Mouse (Mus musculus) NIH3T3 (cell line): ENCODE results near the gene Tnrc6a.

Source experiments
- DNase-seq: peaks from one replicate; pipeline ENCODE4 v3.0.0-alpha.2; 2012; ENCODE audit warnings: low read depth

Gene Tnrc6a

GRCm38 (mm10) chr7:123124735-123125181 lies 1.1 kb downstream of the Tnrc6a start:
- DNase-seq = peak; percentile 59

GRCm38 (mm10) chr7:123126056-123126455 lies 2.4 kb downstream of the Tnrc6a start:
- DNase-seq = no peak

GRCm38 (mm10) chr7:123127301-123127700 lies 3.6 kb downstream of the Tnrc6a start:
- DNase-seq = no peak

GRCm38 (mm10) chr7:123127981-123128380 lies 4.3 kb downstream of the Tnrc6a start:
- DNase-seq = no peak

- DNase-seq = no peak
Measured at GRCm38 (mm10) chr7:123129061-123129460, 5.4 kb downstream of the Tnrc6a start.

DNA sequence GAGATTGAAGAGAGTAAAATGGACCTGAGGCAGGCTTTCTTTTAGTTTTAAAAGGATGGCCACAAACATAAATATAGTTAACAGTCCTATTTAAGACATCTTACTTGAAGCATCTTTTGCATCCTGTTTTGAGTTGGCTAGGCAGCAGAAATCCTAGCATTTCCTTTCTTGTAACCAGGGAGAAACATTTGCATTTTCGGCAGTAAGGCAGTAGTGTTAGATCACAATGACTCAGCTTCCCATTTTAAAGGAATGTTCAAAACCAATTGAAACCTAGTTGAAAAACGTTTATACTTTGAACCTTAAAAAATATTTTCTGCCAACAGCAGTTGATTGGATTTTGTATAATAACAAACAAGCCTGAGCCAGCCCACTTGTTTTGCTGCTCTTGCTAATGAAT lies 6.5 kb downstream of the Tnrc6a start:
- no peak for DNase-seq

DNA sequence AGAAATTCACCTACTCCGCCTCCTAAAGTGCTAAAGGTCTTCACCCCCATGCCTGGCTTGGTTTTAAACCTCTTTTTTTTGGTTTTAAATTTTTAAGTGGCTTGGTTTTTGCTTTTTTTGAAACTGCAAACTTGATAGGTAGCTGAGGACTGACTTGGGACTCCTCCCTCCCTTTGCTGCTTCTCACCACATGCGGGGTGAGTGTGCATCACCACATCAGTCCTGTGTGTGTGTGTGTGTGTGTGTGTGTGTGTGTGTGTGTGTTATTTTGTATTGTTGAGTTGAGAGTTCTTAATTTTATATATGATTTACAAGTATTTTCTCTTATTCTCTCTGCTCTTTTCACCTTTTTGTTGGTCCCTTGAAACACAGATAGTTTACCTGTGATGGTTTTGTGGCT lies 8.7 kb downstream of the Tnrc6a start:
- no peak for DNase-seq

- no peak for DNase-seq
Measured at GRCm38 (mm10) chr7:123134876-123135275, 11.2 kb downstream of the Tnrc6a start.

- no peak for DNase-seq
Measured at GRCm38 (mm10) chr7:123135655-123136054, 12.0 kb downstream of the Tnrc6a start.

DNA sequence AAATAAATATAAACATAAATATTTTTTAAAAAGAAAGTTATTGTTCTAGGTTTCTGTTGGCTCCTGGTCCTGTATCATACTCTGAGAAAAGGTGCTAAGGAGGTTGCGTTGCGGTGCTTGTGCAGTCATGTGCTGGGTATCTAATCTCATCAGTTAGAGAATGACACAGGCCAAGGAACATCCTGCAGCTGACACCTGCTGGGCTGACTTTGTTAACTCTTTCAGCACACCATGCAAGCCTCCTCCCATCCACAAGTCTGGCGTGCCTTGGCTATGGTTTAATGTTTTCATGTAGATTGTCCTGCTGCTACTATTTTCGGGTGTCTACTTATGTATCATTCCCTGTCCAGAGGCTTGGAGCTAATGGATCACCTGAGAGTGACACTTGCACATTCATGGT lies 14.3 kb downstream of the Tnrc6a start:
- DNase-seq = no peak

- no peak for DNase-seq
Measured at GRCm38 (mm10) chr7:123146141-123146846, 22.6 kb downstream of the Tnrc6a start.

GRCm38 (mm10) chr7:123147787-123148186 lies 24.1 kb downstream of the Tnrc6a start:
- no peak for DNase-seq

GRCm38 (mm10) chr7:123148935-123149334 lies 25.2 kb downstream of the Tnrc6a start:
- no peak for DNase-seq

- DNase-seq = no peak
Measured at GRCm38 (mm10) chr7:123162346-123162745, 38.7 kb downstream of the Tnrc6a start.

DNA sequence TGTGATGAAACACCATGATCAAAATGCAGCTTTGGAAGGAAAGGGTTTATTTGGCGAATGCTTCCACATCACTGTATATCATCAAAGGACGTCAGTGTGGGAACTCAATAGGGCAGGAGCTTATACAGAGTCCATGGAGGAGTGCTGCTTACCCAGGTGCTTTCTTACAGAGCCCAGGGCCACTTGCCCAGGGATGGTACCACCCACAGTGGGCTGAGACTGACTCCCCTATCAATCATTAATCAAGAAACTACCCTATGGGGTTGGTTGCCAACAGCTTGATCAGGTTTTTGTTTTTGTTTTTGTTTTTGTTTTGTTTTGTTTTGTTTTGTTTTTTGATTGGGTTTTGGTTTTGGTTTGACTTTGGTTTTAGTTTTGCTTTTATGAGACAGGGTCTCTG lies 43.8 kb downstream of the Tnrc6a start:
- no peak for DNase-seq

DNA sequence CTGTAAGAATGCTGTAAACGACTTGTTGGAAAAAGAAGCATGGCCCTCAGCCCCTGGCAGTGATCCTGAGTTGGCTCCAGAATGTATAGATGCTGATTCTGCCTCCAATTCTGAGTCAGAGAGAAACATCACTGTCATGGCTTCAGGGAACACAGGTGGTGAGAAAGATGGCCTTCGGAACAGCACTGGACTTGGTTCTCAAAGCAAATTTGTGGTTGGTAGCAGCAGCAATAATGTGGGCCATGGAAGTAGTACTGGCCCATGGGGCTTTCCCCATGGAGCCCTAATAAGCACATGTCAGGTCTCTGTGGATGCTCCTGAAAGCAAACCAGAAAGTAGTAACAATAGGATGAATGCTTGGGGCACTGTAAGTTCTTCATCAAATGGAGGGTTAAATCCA lies 45.9 kb downstream of the Tnrc6a start:
- DNase-seq = no peak

DNA sequence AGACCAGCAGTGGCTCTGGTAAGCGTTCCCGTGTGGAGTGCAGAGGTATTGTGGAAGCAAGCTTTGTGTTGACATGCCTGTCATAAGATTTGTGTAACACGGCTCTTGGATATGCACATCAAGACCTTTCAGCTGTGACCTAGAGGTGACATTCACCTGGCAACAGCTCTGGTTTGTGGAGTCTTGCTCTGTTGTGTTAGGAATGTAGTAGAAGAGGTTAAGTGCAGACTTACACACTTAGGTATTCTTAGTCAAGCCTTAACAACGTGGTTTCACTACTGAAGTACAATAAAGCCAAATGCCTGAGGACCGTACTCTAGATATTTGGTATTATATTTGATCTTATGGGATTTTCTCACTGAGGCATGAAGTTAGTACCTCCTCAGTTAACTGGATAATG lies 48.4 kb downstream of the Tnrc6a start:
- no peak for DNase-seq

DNA sequence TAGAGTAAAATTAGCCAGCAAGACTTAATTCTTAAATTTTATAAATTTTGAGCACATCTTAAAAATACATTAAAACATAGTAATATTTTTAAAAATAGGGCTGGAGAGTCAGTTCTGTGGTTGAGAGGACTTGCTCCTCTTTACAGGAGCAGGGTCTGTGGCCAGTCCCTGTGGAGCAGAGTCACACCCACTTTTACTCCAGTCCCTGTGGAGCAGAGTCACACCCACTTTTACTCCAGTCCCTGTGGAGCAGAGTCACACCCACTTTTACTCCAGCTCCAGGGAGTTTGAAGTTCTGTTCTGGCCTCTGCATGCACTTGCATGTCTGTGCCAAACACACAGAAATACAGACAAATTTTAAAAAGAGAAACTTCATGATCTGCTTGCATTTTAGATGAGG lies 53.5 kb downstream of the Tnrc6a start:
- no peak for DNase-seq

GRCm38 (mm10) chr7:123181787-123182701 lies 58.4 kb downstream of the Tnrc6a start:
- DNase-seq = no peak

DNA sequence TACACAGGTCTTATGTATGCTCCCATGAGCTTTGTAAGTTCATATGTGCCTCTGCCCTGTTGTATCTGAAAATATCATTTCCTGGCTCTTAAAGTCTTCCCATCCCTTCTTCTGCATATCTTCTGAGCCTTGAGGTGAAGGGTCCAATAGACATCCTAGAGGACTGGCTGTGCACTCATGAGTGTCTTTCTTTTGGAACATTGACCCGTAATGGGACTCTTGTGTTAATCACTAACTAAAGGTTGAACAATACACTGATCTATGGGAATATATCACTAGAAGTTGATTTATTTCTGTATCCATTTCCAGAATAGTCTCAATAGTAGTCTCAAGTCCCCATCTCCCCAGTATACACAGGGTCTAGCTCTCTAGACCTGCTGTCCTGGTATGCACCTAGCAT lies 61.2 kb downstream of the Tnrc6a start:
- DNase-seq = no peak

DNA sequence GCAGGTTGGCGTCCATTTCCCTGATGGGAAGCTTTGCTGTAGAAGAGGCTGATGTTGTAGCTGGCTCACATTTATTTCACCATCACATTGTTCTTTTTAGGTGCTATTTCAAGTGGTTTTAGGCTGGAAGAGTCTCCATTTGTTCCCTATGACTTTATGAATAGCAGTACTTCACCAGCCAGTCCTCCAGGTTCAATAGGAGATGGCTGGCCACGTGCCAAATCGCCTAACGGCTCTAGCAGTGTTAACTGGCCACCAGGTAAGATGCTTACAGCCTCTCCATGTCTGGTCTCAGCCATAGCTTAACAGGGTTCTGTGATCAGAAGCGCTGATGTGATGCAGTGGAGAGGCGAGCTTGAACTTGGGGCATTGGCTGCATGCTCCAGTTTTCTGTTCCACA lies 62.8 kb downstream of the Tnrc6a start:
- no peak for DNase-seq

- DNase-seq = no peak
Measured at GRCm38 (mm10) chr7:123187246-123187645, 63.6 kb downstream of the Tnrc6a start.

GRCm38 (mm10) chr7:123188462-123188861 lies 64.8 kb downstream of the Tnrc6a start:
- DNase-seq = no peak
